ENCODE assay signal across 18 mouse cellular contexts in the genomic region with DNA sequence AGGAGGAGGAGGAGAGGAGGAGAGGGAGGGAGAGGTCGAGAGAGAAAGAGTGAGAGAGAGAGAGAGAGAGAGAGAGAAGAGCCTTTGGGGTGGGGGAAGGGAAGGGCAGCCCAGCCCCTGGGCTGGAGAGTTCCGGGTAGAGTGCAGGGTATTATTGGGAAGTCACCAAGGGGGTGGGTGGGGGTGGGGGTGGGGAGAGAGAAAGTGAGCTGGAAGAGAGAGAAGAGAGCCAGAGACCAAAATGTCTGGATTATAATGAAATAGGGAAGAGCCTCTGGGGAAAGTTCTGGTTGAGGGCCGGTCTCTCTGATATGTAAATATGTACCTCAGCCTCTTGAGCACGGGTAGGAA. TPM values are rescaled to one million over a fixed set of nuclear protein-coding genes. Genes with fewer than 3 reads are reported as not detected.
DNase-seq lines count a peak whose midpoint lies in the region; ATAC-seq and TF ChIP-seq lines count a peak whose summit lies in the region.
"Had no signal": no experiment of that assay in that cellular context is flagged by ENCODE, and none has a peak within 500 bp of the region (broad histone marks: within the 10 kb centered on the region; RNA-seq: fewer than 3 reads in every experiment).

No protein-coding gene starts in this region.

- no peak for ATAC-seq in kidney, embryonic 15.5 days (replicated peaks; ENCODE audit: low FRiP score)
- no peak for ATAC-seq in hindbrain, embryonic 11.5 days (ENCODE audit: low FRiP score)
- ATAC-seq: activated CD4-positive, CD25-positive, alpha-beta regulatory T cell, adult 4 months; forebrain, embryonic 16.5 days; intestine, embryonic 15.5 days had no signal

- no peak overlapping the region for H3K4me3 ChIP-seq in kidney, embryonic 15.5 days (replicated peaks)
- H3K4me3 ChIP-seq in ES-E14 (ENCODE audit: insufficient read depth in 1 of 2, low read depth in 1 of 2, low read length in 2 of 2, poor library complexity in 1 of 2, severe bottlenecking in 1 of 2), result peak overlapping the region in 1 of 2 experiments; percentile 46; a peak in 1 of 4 replicates
- no peak overlapping the region for H3K4me3 ChIP-seq in hindbrain, embryonic 11.5 days (ENCODE audit: low read depth, low read length)
- no peak overlapping the region for H3K4me3 ChIP-seq in kidney, adult 2 months (ENCODE audit: insufficient read depth, low read depth, low read length)
- H3K4me3 ChIP-seq: embryonic facial prominence, embryonic 13.5 days; forebrain, embryonic 12.5 days; intestine, embryonic 15.5 days had no signal

- no peak overlapping the region for H3K9ac ChIP-seq in kidney, embryonic 15.5 days
- peak overlapping the region; percentile 65; the same call in 1 of the 2 replicates for H3K9ac ChIP-seq in ES-E14 (ENCODE audit: insufficient read depth, low read depth, low read length, poor library complexity, severe bottlenecking)
- H3K9ac ChIP-seq in hindbrain, embryonic 11.5 days (ENCODE audit: low read depth, low read length), result no peak overlapping the region
- H3K9ac ChIP-seq: embryonic facial prominence, embryonic 13.5 days; forebrain, embryonic 12.5 days; hindbrain, embryonic 14.5 days; intestine, embryonic 15.5 days had no signal

- no peaks in the 10 kb centered on the region for H3K27me3 ChIP-seq in kidney, embryonic 15.5 days
- H3K27me3 ChIP-seq in hindbrain, embryonic 11.5 days (ENCODE audit: control insufficient read depth, insufficient read depth, low read length), result no peaks in the 10 kb centered on the region
- no peaks in the 10 kb centered on the region for H3K27me3 ChIP-seq in kidney, adult 2 months (replicated peaks; ENCODE audit: control insufficient read depth, insufficient read depth, low read length)
- H3K27me3 ChIP-seq: embryonic facial prominence, embryonic 13.5 days; forebrain, embryonic 12.5 days; intestine, embryonic 15.5 days had no signal

- TF ChIP-seq CTCF in kidney, adult 2 months (conservative IDR thresholded peaks at IDR 0.05; ENCODE audit: insufficient read depth, insufficient read length, low read depth, low read length), result no peak

- H3K27ac ChIP-seq in kidney, embryonic 15.5 days, result 0 out of 2 replicates have a peak overlapping the region, but pooled peaks have one; percentile 41
- peak overlapping the region; percentile 98; the same call in 1 of the 2 replicates for H3K27ac ChIP-seq in ES-E14 (ENCODE audit: insufficient read depth, low read depth, low read length, poor library complexity, severe bottlenecking)
- no peak overlapping the region for H3K27ac ChIP-seq in hindbrain, embryonic 11.5 days (ENCODE audit: low read depth, low read length)
- no peak overlapping the region for H3K27ac ChIP-seq in kidney, adult 2 months (ENCODE audit: insufficient read depth, low read depth, low read length)
- H3K27ac ChIP-seq: embryonic facial prominence, embryonic 13.5 days; forebrain, embryonic 12.5 days; hindbrain, embryonic 14.5 days; intestine, embryonic 15.5 days had no signal

- no peak for DNase-seq in kidney, postnatal 36 days
- peak; percentile 8 for DNase-seq in lung, postnatal 36 days
- no peak for DNase-seq in lung, postnatal 25 days (ENCODE audit: low spot score)
- DNase-seq in ES-E14 (ENCODE audit: low read depth, low spot score), result no peak
- no peak for DNase-seq in hindbrain, embryonic 11.5 days (ENCODE audit: low spot score)
- DNase-seq in kidney, adult 2 months, result no peak
- DNase-seq: adrenal gland, postnatal 25 days; cerebellum, adult 18-20 months; cerebellum, adult 9-11 months; cerebellum, postnatal 36 days; gastrocnemius, postnatal 10 days had no signal

- in situ Hi-C loops in ES-E14 (cut with MboI; ENCODE audit: low sequenced_read_pairs in 2 of 2, unreplicated experiment in 2 of 2), result no loop called here

- 0 out of 2 replicates have a peak, but pooled peaks cover 6% of the 10 kb centered on the region for H3K9me3 ChIP-seq in kidney, embryonic 15.5 days (replicated peaks)
- no peaks in the 10 kb centered on the region for H3K9me3 ChIP-seq in ES-E14 (ENCODE audit: control insufficient read depth, insufficient read depth, low read depth, low read length)
- H3K9me3 ChIP-seq in hindbrain, embryonic 11.5 days (ENCODE audit: control insufficient read depth, low read length), result no peaks in the 10 kb centered on the region

- peaks cover 18% of the 10 kb centered on the region; the same call in 1 of the 2 replicates for H3K4me1 ChIP-seq in kidney, embryonic 15.5 days
- peaks cover 6 to 15% of the 10 kb centered on the region in 2 experiments; a peak in 3 of 4 replicates for H3K4me1 ChIP-seq in ES-E14 (ENCODE audit: control insufficient read depth in 2 of 2, insufficient read depth in 2 of 2, low read length in 2 of 2, poor library complexity in 1 of 2)
- H3K4me1 ChIP-seq in hindbrain, embryonic 11.5 days (replicated peaks; ENCODE audit: control insufficient read depth, insufficient read depth, low read length), result no peaks in the 10 kb centered on the region
- no peaks in the 10 kb centered on the region; the same call in 1 of the 2 replicates for H3K4me1 ChIP-seq in kidney, adult 2 months (ENCODE audit: control insufficient read depth, insufficient read depth, low read length)
- H3K4me1 ChIP-seq: embryonic facial prominence, embryonic 13.5 days had no signal

- no peak for TF ChIP-seq POLR2A in kidney, adult 2 months (IDR thresholded peaks at IDR 0.05; ENCODE audit: low read depth, low read length)

- H3K4me2 ChIP-seq in kidney, embryonic 15.5 days, result no peak overlapping the region
- no peak overlapping the region for H3K4me2 ChIP-seq in hindbrain, embryonic 11.5 days (replicated peaks; ENCODE audit: low read depth, low read length)
- H3K4me2 ChIP-seq: embryonic facial prominence, embryonic 13.5 days; forebrain, embryonic 12.5 days; hindbrain, embryonic 14.5 days; intestine, embryonic 15.5 days had no signal

- 19% methylated on average over 3 of the region's 4 CpGs for WGBS in kidney, embryonic 15.5 days
- 35% methylated on average over 3 of the region's 4 CpGs for WGBS in hindbrain, embryonic 11.5 days
- WGBS in kidney, adult 2 months, result 35% methylated on average over 4 of the region's 4 CpGs

- H3K36me3 ChIP-seq in kidney, embryonic 15.5 days, result no peaks in the 10 kb centered on the region
- H3K36me3 ChIP-seq in ES-E14 (ENCODE audit: control insufficient read depth, insufficient read depth, low read length, poor library complexity, severe bottlenecking), result no peaks in the 10 kb centered on the region
- no peaks in the 10 kb centered on the region for H3K36me3 ChIP-seq in hindbrain, embryonic 11.5 days (ENCODE audit: control insufficient read depth, insufficient read depth, low read length)
- no peaks in the 10 kb centered on the region for H3K36me3 ChIP-seq in kidney, adult 2 months (ENCODE audit: control insufficient read depth, insufficient read depth, low read length)
- H3K36me3 ChIP-seq: embryonic facial prominence, embryonic 13.5 days; forebrain, embryonic 12.5 days; intestine, embryonic 15.5 days had no signal

TF ChIP-seq in ES-E14, 5 proteins besides CTCF, POLR2A, EP300 and RAD21:
- TF ChIP-seq ZNF384 (IDR thresholded peaks at IDR 0.05; ENCODE audit: low read depth, low read length), result no peak
- no peak for TF ChIP-seq MAFK (IDR thresholded peaks at IDR 0.05; ENCODE audit: insufficient read depth, low read depth, low read length)
- no peak for TF ChIP-seq HCFC1 (IDR thresholded peaks at IDR 0.05; ENCODE audit: borderline replicate concordance, insufficient read depth, low read length)
- no peak for TF ChIP-seq ZC3H11A (IDR thresholded peaks at IDR 0.05; ENCODE audit: borderline replicate concordance, low read depth, low read length)
- no peak for TF ChIP-seq CHD2 (IDR thresholded peaks at IDR 0.05; ENCODE audit: low read depth, low read length)

RNA-seq across cellular contexts. Expression of a gene that starts 4.5 kb away (rescaled TPM):
- 24.6 and 24.9 TPM in 2 replicates for polyA plus RNA-seq in kidney, embryonic 15.5 days (2015; fragmentation: Nextera tagmentation; extraction: Ambion mirVana)
- 22.1 and 31.6 TPM in 2 replicates for total RNA-seq in ES-E14 (2012; rRNA removed)
- polyA plus RNA-seq in hindbrain, embryonic 11.5 days (2014; fragmentation: Nextera tagmentation; extraction: Ambion mirVana), result 27.0 and 28.3 TPM in 2 replicates
- 4.2 and 4.3 TPM in 2 replicates for polyA plus RNA-seq in kidney, adult 2 months (2012; rRNA removed)

Comparison
In these comparisons a context has a peak if more than half of its experiments do, and no peak if none do; other contexts are left out.
1. H3K27ac ChIP-seq: peak in kidney, embryonic 15.5 days (single experiment) and ES-E14 (single experiment); none in hindbrain, embryonic 11.5 days (single experiment) and kidney, adult 2 months (single experiment).